Comparison of ENCODE assay signal across 9 mouse cellular contexts in the genomic region with DNA sequence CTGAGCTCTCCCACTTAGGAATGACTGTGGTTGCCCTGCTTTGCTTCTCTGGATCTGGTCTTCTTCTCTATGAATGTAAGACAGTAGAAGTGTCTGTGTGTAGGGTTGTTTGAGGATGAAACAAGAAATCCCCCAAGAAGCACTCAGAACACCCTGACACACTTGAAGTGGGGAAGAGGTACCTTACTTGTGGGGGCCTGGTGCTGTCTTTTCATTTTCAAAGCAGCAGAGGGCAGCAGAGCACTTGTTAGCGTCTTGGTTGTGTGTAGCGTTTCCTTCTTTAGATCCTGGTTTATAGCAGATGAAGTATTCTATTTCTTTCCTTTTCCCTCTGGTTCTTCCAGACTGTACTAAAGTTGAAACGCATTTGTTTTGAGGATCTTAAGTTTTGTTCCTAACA. TPM values are rescaled to one million over a fixed set of nuclear protein-coding genes. Genes with fewer than 3 reads are reported as not detected.
DNase-seq lines count a peak whose midpoint lies in the region; ATAC-seq lines count a peak whose summit lies in the region.
"Had no signal": no experiment of that assay in that cellular context is flagged by ENCODE, and none has a peak within 500 bp of the region (broad histone marks: within the 10 kb centered on the region; RNA-seq: fewer than 3 reads in every experiment).

No protein-coding gene starts in this region.

- intact Hi-C loops in left cerebral cortex, postnatal 4 days (cut with DNase I), result loop anchor here (5.0 kb wide), 1 partner anchor 170 kb away; no protein-coding TSS in a partner anchor

- H3K27ac ChIP-seq in limb, embryonic 11.5 days (replicated peaks; ENCODE audit: low read depth, low read length), result no peak overlapping the region
- no peak overlapping the region for H3K27ac ChIP-seq in limb, embryonic 10.5 days
- H3K27ac ChIP-seq in hindbrain, embryonic 16.5 days (ENCODE audit: low read depth, low read length), result peak overlapping the region; percentile 7; the same call in 1 of the 2 replicates
- H3K27ac ChIP-seq: midbrain, embryonic 12.5 days had no signal

- H3K9me3 ChIP-seq in limb, embryonic 11.5 days (ENCODE audit: control insufficient read depth, low read length), result no peaks in the 10 kb centered on the region
- H3K9me3 ChIP-seq in limb, embryonic 10.5 days (replicated peaks), result no peaks in the 10 kb centered on the region
- H3K9me3 ChIP-seq in hindbrain, embryonic 16.5 days (ENCODE audit: control insufficient read depth, low read length), result no peaks in the 10 kb centered on the region
- H3K9me3 ChIP-seq: midbrain, embryonic 12.5 days had no signal

- DNase-seq in limb, embryonic 11.5 days (ENCODE audit: low spot score), result peak; percentile 46
- no peak for DNase-seq in limb, embryonic 10.5 days (ENCODE audit: low spot score)
- peak; percentile 26 for DNase-seq in Muller cell, postnatal 12 days (ENCODE audit: inconsistent ontology term)
- peak; percentile 25 for DNase-seq in left cerebral cortex, postnatal 4 days
- peak; percentile 41 for DNase-seq in retina, postnatal 7 days (ENCODE audit: low read depth, low spot score)

- H3K36me3 ChIP-seq in limb, embryonic 11.5 days (ENCODE audit: control insufficient read depth, insufficient read depth, low read length), result peaks cover 26% of the 10 kb centered on the region
- H3K36me3 ChIP-seq in limb, embryonic 10.5 days, result peaks cover 100% of the 10 kb centered on the region
- H3K36me3 ChIP-seq in hindbrain, embryonic 16.5 days (ENCODE audit: control insufficient read depth, insufficient read depth, low read length), result peaks cover 31% of the 10 kb centered on the region

- H3K4me1 ChIP-seq in limb, embryonic 11.5 days (ENCODE audit: control insufficient read depth, insufficient read depth, low read length), result no peaks in the 10 kb centered on the region
- no peaks in the 10 kb centered on the region for H3K4me1 ChIP-seq in limb, embryonic 10.5 days
- no peaks in the 10 kb centered on the region for H3K4me1 ChIP-seq in hindbrain, embryonic 16.5 days (ENCODE audit: control insufficient read depth, insufficient read depth, low read depth, low read length)
- H3K4me1 ChIP-seq: midbrain, embryonic 12.5 days had no signal

- H3K4me3 ChIP-seq in limb, embryonic 11.5 days (ENCODE audit: low read depth, low read length), result no peak overlapping the region
- H3K4me3 ChIP-seq in limb, embryonic 10.5 days, result no peak overlapping the region
- no peak overlapping the region for H3K4me3 ChIP-seq in hindbrain, embryonic 16.5 days (ENCODE audit: low read length)
- H3K4me3 ChIP-seq: midbrain, embryonic 12.5 days had no signal

- H3K27me3 ChIP-seq in limb, embryonic 11.5 days (ENCODE audit: control insufficient read depth, insufficient read depth, low read length), result no peaks in the 10 kb centered on the region
- no peaks in the 10 kb centered on the region for H3K27me3 ChIP-seq in limb, embryonic 10.5 days (ENCODE audit: low read depth, poor library complexity, severe bottlenecking)
- no peaks in the 10 kb centered on the region for H3K27me3 ChIP-seq in hindbrain, embryonic 16.5 days (replicated peaks; ENCODE audit: control insufficient read depth, insufficient read depth, low read length)
- H3K27me3 ChIP-seq: midbrain, embryonic 12.5 days had no signal

- no peak overlapping the region for H3K9ac ChIP-seq in limb, embryonic 11.5 days (ENCODE audit: low read length)
- H3K9ac ChIP-seq in hindbrain, embryonic 16.5 days (ENCODE audit: low read depth, low read length), result no peak overlapping the region
- H3K9ac ChIP-seq: midbrain, embryonic 12.5 days had no signal

- 38% methylated on average over 3 of the region's 3 CpGs for WGBS in limb, embryonic 11.5 days
- WGBS in limb, embryonic 10.5 days, result 46% methylated on average over 3 of the region's 3 CpGs
- 17% methylated on average over 3 of the region's 3 CpGs for WGBS in hindbrain, embryonic 16.5 days

- no peak for ATAC-seq in limb, embryonic 11.5 days (ENCODE audit: insufficient number of reproducible peaks, low FRiP score, low TSS enrichment, low read depth)
- ATAC-seq in common myeloid progenitor, adult 5-6 weeks (replicated peaks; ENCODE audit: low read depth, poor library complexity, severe bottlenecking), result peak; percentile 80
- ATAC-seq in hindbrain, embryonic 16.5 days, result peak; percentile 67; the same call in 1 of the 2 replicates
- no peak for ATAC-seq in monocyte, adult 5-6 weeks (replicated peaks; ENCODE audit: insufficient number of reproducible peaks, low FRiP score, low TSS enrichment, poor library complexity, severe bottlenecking)

- H3K4me2 ChIP-seq in limb, embryonic 11.5 days (ENCODE audit: low read depth, severe bottlenecking), result no peak overlapping the region
- no peak overlapping the region for H3K4me2 ChIP-seq in hindbrain, embryonic 16.5 days (ENCODE audit: low read length)
- H3K4me2 ChIP-seq: midbrain, embryonic 12.5 days had no signal

RNA-seq across cellular contexts. Expression of gene Mroh8, which starts 8.2 kb away (rescaled TPM):
- polyA plus RNA-seq in limb, embryonic 11.5 days (2014; fragmentation: Nextera tagmentation; extraction: Ambion mirVana), result 0.34 and 0.39 TPM in 2 replicates
- polyA plus RNA-seq in limb, embryonic 10.5 days (2016; fragmentation: Nextera tagmentation; extraction: Ambion mirVana), result 0.58 and 0.66 TPM in 2 replicates
- 0.05 and 1.4 TPM in 2 replicates for total RNA-seq in common myeloid progenitor, adult 5-6 weeks (2017)
- 0.47 and 0.51 TPM in 2 replicates for polyA plus RNA-seq in hindbrain, embryonic 16.5 days (2015; fragmentation: Nextera tagmentation; extraction: Ambion mirVana)
- under 1 TPM in 1 of 2 experiments, not detected in 1; 0.24 TPM for total RNA-seq in left cerebral cortex, postnatal 4 days (2021)
- total RNA-seq in monocyte, adult 5-6 weeks (2017), result not detected in 3 replicates

RNA-seq across cellular contexts. Expression of gene Rpn2, which starts 8.7 kb away (rescaled TPM):
- polyA plus RNA-seq in limb, embryonic 11.5 days (2014; fragmentation: Nextera tagmentation; extraction: Ambion mirVana), result 269 TPM in 2 replicates
- 284 and 290 TPM in 2 replicates for polyA plus RNA-seq in limb, embryonic 10.5 days (2016; fragmentation: Nextera tagmentation; extraction: Ambion mirVana)
- total RNA-seq in common myeloid progenitor, adult 5-6 weeks (2017), result 178 and 202 TPM in 2 replicates
- 237 and 246 TPM in 2 replicates for polyA plus RNA-seq in hindbrain, embryonic 16.5 days (2015; fragmentation: Nextera tagmentation; extraction: Ambion mirVana)
- 100 to 1,000 TPM; 147 to 152 TPM for total RNA-seq in left cerebral cortex, postnatal 4 days (2021)
- 116 to 132 TPM (median 127 TPM) in 3 replicates for total RNA-seq in monocyte, adult 5-6 weeks (2017)

RNA-seq across cellular contexts. Expression of gene Ghrh, which starts 59.8 kb away (rescaled TPM):
- polyA plus RNA-seq in limb, embryonic 11.5 days (2014; fragmentation: Nextera tagmentation; extraction: Ambion mirVana), result not detected in 2 replicates
- not detected in 2 replicates for polyA plus RNA-seq in limb, embryonic 10.5 days (2016; fragmentation: Nextera tagmentation; extraction: Ambion mirVana)
- total RNA-seq in common myeloid progenitor, adult 5-6 weeks (2017), result not detected in 2 replicates
- 0.91 and 1.0 TPM in 2 replicates for polyA plus RNA-seq in hindbrain, embryonic 16.5 days (2015; fragmentation: Nextera tagmentation; extraction: Ambion mirVana)
- not detected for total RNA-seq in left cerebral cortex, postnatal 4 days (2021)
- not detected in 3 replicates for total RNA-seq in monocyte, adult 5-6 weeks (2017)

Comparison
In these comparisons a context has a peak if more than half of its experiments do, and no peak if none do; other contexts are left out.
1. ATAC-seq: peak in common myeloid progenitor, adult 5-6 weeks (single experiment) and hindbrain, embryonic 16.5 days (single experiment); none in limb, embryonic 11.5 days (single experiment) and monocyte, adult 5-6 weeks (single experiment).